Mouse (Mus musculus) bone marrow macrophage, adult 2 months (primary cell): ENCODE results near the gene Adamts3. TPM values are rescaled to one million over a fixed set of nuclear protein-coding genes. Genes with fewer than 3 reads are reported as not detected.

Experiments
- H3K27ac ChIP-seq: 2 replicates; pipeline ENCODE4 v1.5.1; 2012; ENCODE audit warnings: low read depth, low read length; ENCODE audit not compliant: insufficient read depth
- H3K4me1 ChIP-seq: 2 replicates; pipeline ENCODE4 v1.6.1; 2012; ENCODE audit warnings: low read length; ENCODE audit not compliant: control insufficient read depth, insufficient read depth
- H3K4me3 ChIP-seq: 2 replicates; pipeline ENCODE4 v1.5.1; 2012; ENCODE audit warnings: mild to moderate bottlenecking, low read length, moderate library complexity; ENCODE audit not compliant: insufficient read depth
- CTCF ChIP-seq: IDR thresholded peaks from 2 replicates; pipeline ENCODE4 v1.5.1; 2012; ENCODE audit warnings: low read depth, mild to moderate bottlenecking, low read length, moderate library complexity
- POLR2A ChIP-seq: IDR thresholded peaks from 2 replicates; pipeline ENCODE4 v1.6.1; 2012; ENCODE audit warnings: mild to moderate bottlenecking, low read depth, low read length, borderline replicate concordance
- polyA plus RNA-seq: library from polyadenylated mRNA; stranded (reverse); fragments of >200 nt; gene quantifications from 2 replicates; pipeline ENCODE4 v1.2.4, GENCODE M21; 2012; ENCODE audit not compliant: missing spikeins, insufficient read depth, insufficient read length

The Adamts3 gene
- polyA plus RNA-seq, 1 experiment, result not detected

GRCm38 (mm10) chr5:89821175-89821574 is 62.0 kb downstream of the Adamts3 start:
- Histone ChIP-seq H3K27ac (no peak overlapping the region), H3K4me3 (no peak overlapping the region), H3K4me1 (no peaks in the 10 kb centered on the region)
- TF ChIP-seq CTCF (no peak), POLR2A (no peak)

GRCm38 (mm10) chr5:89819531-89819930 is 63.6 kb downstream of the Adamts3 start:
- Histone ChIP-seq H3K4me1 (no peaks in the 10 kb centered on the region), H3K4me3 (no peak overlapping the region), H3K27ac (no peak overlapping the region)
- TF ChIP-seq CTCF, result no peak
- TF ChIP-seq POLR2A, result no peak

GRCm38 (mm10) chr5:89816610-89817009 is 66.5 kb downstream of the Adamts3 start:
- Histone ChIP-seq H3K4me3 (no peak overlapping the region), H3K27ac (no peak overlapping the region), H3K4me1 (no peaks in the 10 kb centered on the region)
- TF ChIP-seq POLR2A (no peak), CTCF (no peak)

- no peaks in the 10 kb centered on the region for H3K4me1 ChIP-seq
- H3K27ac ChIP-seq, result no peak overlapping the region
- no peak for TF ChIP-seq POLR2A
- H3K4me3 ChIP-seq, result no peak overlapping the region
Observed at GRCm38 (mm10) chr5:89814552-89814951, 68.6 kb downstream of the Adamts3 start.

GRCm38 (mm10) chr5:89800181-89800816 is 82.8 kb downstream of the Adamts3 start:
- TF ChIP-seq CTCF (no peak), POLR2A (no peak)
- H3K4me1 ChIP-seq, result no peaks in the 10 kb centered on the region
- H3K4me3 ChIP-seq, result no peak overlapping the region
- H3K27ac ChIP-seq, result no peak overlapping the region

- H3K4me3 ChIP-seq, result no peak overlapping the region
- H3K27ac ChIP-seq, result no peak overlapping the region
- H3K4me1 ChIP-seq, result no peaks in the 10 kb centered on the region
- TF ChIP-seq POLR2A (no peak), CTCF (no peak)
Observed at GRCm38 (mm10) chr5:89793706-89794105, 89.4 kb downstream of the Adamts3 start.

GRCm38 (mm10) chr5:89784635-89785034 is 98.5 kb downstream of the Adamts3 start:
- TF ChIP-seq CTCF (no peak), POLR2A (no peak)
- H3K4me3 ChIP-seq, result no peak overlapping the region

GRCm38 (mm10) chr5:89779823-89780222 is 103.3 kb downstream of the Adamts3 start:
- Histone ChIP-seq H3K27ac (no peak overlapping the region), H3K4me3 (no peak overlapping the region), H3K4me1 (no peaks in the 10 kb centered on the region)
- TF ChIP-seq POLR2A (no peak), CTCF (no peak)

More at GRCm38 (mm10) chr5:89784635-89785034, 98.5 kb downstream of the Adamts3 start:
- Histone ChIP-seq H3K4me1 (no peaks in the 10 kb centered on the region), H3K27ac (no peak overlapping the region)

GRCm38 (mm10) chr5:89778610-89779009 is 104.5 kb downstream of the Adamts3 start:
- H3K4me3 ChIP-seq, result no peak overlapping the region
- TF ChIP-seq CTCF (no peak), POLR2A (no peak)
- no peak overlapping the region for H3K27ac ChIP-seq
- no peaks in the 10 kb centered on the region for H3K4me1 ChIP-seq

- Histone ChIP-seq H3K27ac (no peak overlapping the region), H3K4me3 (no peak overlapping the region), H3K4me1 (no peaks in the 10 kb centered on the region)
- TF ChIP-seq POLR2A (no peak), CTCF (no peak)
Observed at GRCm38 (mm10) chr5:89777411-89777810, 105.7 kb downstream of the Adamts3 start.
